Mouse (Mus musculus) testis, adult 2 months (tissue): ENCODE results near the gene Ubac2.

Source experiments
- CTCF ChIP-seq: fragments of 200-500 bp; IDR thresholded peaks from 2 replicates; pipeline ENCODE4 v1.5.1; 2012; ENCODE audit warnings: low read depth, mild to moderate bottlenecking, inconsistent platforms, low read length, moderate library complexity; ENCODE audit not compliant: control insufficient read depth, insufficient read depth, insufficient replicate concordance
- POLR2A ChIP-seq: fragments of 200-500 bp; IDR thresholded peaks from 2 replicates; pipeline ENCODE4 v1.6.1; 2012; ENCODE audit warnings: low read depth, mild to moderate bottlenecking, inconsistent platforms, low read length, moderate library complexity; ENCODE audit not compliant: control insufficient read depth

DNA sequence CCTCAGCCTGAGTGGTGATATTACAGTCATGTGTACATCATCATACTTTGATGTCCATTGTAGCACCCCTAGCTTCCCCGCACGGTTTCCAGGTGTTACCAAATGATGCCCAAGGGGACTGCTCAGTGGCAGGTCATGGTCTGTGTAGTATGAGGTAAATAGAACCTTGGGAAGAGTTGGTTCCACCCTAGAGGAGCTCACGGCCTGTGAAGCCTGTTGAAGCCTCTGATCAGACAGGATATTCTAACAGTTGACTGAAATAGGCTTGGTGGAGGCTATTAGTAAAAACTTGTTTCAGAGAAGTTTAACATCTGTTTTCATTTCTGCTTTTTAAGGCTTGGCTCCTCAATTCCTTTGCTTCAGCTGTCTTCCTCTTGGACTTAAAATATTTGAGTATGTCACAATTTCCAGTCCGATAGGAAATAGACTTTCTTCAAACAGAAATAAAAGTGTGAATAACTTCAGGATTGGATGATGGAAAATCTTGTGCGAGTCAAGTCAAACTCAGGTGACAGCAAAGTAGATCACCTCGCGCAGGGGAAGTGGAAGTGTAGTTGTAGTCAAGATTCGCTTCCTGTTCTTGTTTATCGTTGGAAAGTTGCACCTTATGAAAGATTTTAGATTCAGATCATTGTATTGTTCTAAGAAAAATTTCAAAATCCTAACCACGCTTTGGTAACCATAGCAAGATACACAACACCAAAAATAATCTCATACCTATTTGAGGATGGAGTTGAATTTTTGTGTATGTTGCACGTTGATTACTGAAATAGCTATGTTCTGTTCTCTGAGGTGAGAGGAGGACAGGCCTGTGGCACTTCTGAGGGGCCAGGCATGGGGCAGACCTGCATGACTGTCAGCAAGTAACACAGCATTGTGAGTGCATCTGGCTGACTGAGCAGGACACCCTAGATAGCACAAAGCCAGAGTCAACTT, 60.1 kb downstream of the Ubac2 start:
- no peak for TF ChIP-seq POLR2A
- no peak for TF ChIP-seq CTCF
